Mouse (Mus musculus): ENCODE data around the gene Ptov1. TPM values are rescaled to one million over a fixed set of nuclear protein-coding genes. Genes with fewer than 3 reads are reported as not detected.

Ptov1 gene
- polyA plus RNA-seq, 1 experiment from 2014 or later: 291 TPM

GRCm38 (mm10) chr7:44866276-44867009, 3.1 kb downstream of the Ptov1 start:
- Histone ChIP-seq H3K4me1 (peaks cover 50% of the 10 kb centered on the region), H3K9me3 (no peaks in the 10 kb centered on the region), H3K4me2 (peak overlapping the region; percentile 81), H3K4me3 (replicated peaks) (peak overlapping the region; percentile 97), H3K9ac (peak overlapping the region; percentile 9), H3K27ac (peak overlapping the region; percentile 80), H3K36me3 (peaks cover 36% of the 10 kb centered on the region), H3K27me3 (replicated peaks) (no peaks in the 10 kb centered on the region)
- 33% methylated on average over 15 of the region's 15 CpGs for WGBS
- ATAC-seq (ENCODE audit: insufficient read depth, low FRiP score, low read depth): 0 out of 2 replicates have a peak, but pooled peaks have one; percentile 2

- Histone ChIP-seq H3K4me2 (0 out of 2 replicates have a peak overlapping the region, but pooled peaks have one; percentile 81), H3K27me3 (replicated peaks) (no peaks in the 10 kb centered on the region), H3K9ac (no peak overlapping the region), H3K9me3 (no peaks in the 10 kb centered on the region), H3K36me3 (peaks cover 38% of the 10 kb centered on the region), H3K27ac (0 out of 2 replicates have a peak overlapping the region, but pooled peaks have one; percentile 80), H3K4me3 (replicated peaks) (no peak overlapping the region), H3K4me1 (peaks cover 53% of the 10 kb centered on the region)
- 77% methylated on average over 24 of the region's 24 CpGs for WGBS
- ATAC-seq (ENCODE audit: insufficient read depth, low FRiP score, low read depth): no peak
Observed at GRCm38 (mm10) chr7:44864595-44865542, 4.7 kb downstream of the Ptov1 start.

- Histone ChIP-seq H3K4me3 (replicated peaks) (no peak overlapping the region), H3K4me2 (no peak overlapping the region), H3K4me1 (peaks cover 53% of the 10 kb centered on the region), H3K36me3 (peaks cover 38% of the 10 kb centered on the region), H3K9ac (no peak overlapping the region), H3K27ac (0 out of 2 replicates have a peak overlapping the region, but pooled peaks have one; percentile 13), H3K9me3 (no peaks in the 10 kb centered on the region), H3K27me3 (replicated peaks) (no peaks in the 10 kb centered on the region)
- WGBS: 79% methylated on average over 11 of the region's 11 CpGs
- ATAC-seq (ENCODE audit: insufficient read depth, low FRiP score, low read depth): no peak
Observed at GRCm38 (mm10) chr7:44863982-44864494, 5.5 kb downstream of the Ptov1 start.

- Histone ChIP-seq H3K9me3 (no peaks in the 10 kb centered on the region), H3K4me2 (no peak overlapping the region), H3K9ac (no peak overlapping the region), H3K4me1 (peaks cover 56% of the 10 kb centered on the region), H3K36me3 (peaks cover 38% of the 10 kb centered on the region), H3K27ac (no peak overlapping the region), H3K4me3 (replicated peaks) (no peak overlapping the region), H3K27me3 (replicated peaks) (no peaks in the 10 kb centered on the region)
- 84% methylated on average over 14 of the region's 14 CpGs for WGBS
- ATAC-seq (ENCODE audit: insufficient read depth, low FRiP score, low read depth): no peak
Observed at GRCm38 (mm10) chr7:44863210-44863609, 6.4 kb downstream of the Ptov1 start.

GRCm38 (mm10) chr7:44862434-44862833, 7.2 kb downstream of the Ptov1 start:
- 77% methylated on average over 8 of the region's 8 CpGs for WGBS
- H3K4me1 ChIP-seq: peaks cover 56% of the 10 kb centered on the region
- H3K4me2 ChIP-seq: no peak overlapping the region
- no peak overlapping the region for H3K4me3 ChIP-seq (replicated peaks)
- H3K27ac ChIP-seq: no peak overlapping the region
- no peaks in the 10 kb centered on the region for H3K27me3 ChIP-seq (replicated peaks)
- H3K9me3 ChIP-seq: no peaks in the 10 kb centered on the region
- no peak for ATAC-seq (ENCODE audit: insufficient read depth, low FRiP score, low read depth)
- peaks cover 38% of the 10 kb centered on the region for H3K36me3 ChIP-seq
- no peak overlapping the region for H3K9ac ChIP-seq

GRCm38 (mm10) chr7:44861429-44861816, 8.2 kb downstream of the Ptov1 start:
- H3K4me1 ChIP-seq: peaks cover 49% of the 10 kb centered on the region
- 76% methylated on average over 14 of the region's 14 CpGs for WGBS
- no peak overlapping the region for H3K4me3 ChIP-seq (replicated peaks)
- H3K9ac ChIP-seq: no peak overlapping the region
- H3K4me2 ChIP-seq: no peak overlapping the region
- ATAC-seq (ENCODE audit: insufficient read depth, low FRiP score, low read depth): no peak
- H3K27me3 ChIP-seq (replicated peaks): no peaks in the 10 kb centered on the region
- peak overlapping the region; percentile 61; the same call in 1 of the 2 replicates for H3K27ac ChIP-seq
- H3K36me3 ChIP-seq: peaks cover 38% of the 10 kb centered on the region
- no peaks in the 10 kb centered on the region for H3K9me3 ChIP-seq

GRCm38 (mm10) chr7:44860576-44861428, 8.8 kb downstream of the Ptov1 start:
- no peak overlapping the region for H3K4me2 ChIP-seq
- peak overlapping the region; percentile 61; the same call in 1 of the 2 replicates for H3K27ac ChIP-seq
- H3K27me3 ChIP-seq (replicated peaks): no peaks in the 10 kb centered on the region
- peaks cover 38% of the 10 kb centered on the region for H3K36me3 ChIP-seq
- H3K4me3 ChIP-seq (replicated peaks): no peak overlapping the region
- H3K9ac ChIP-seq: no peak overlapping the region
- H3K9me3 ChIP-seq: no peaks in the 10 kb centered on the region
- H3K4me1 ChIP-seq: peaks cover 45% of the 10 kb centered on the region
- ATAC-seq (ENCODE audit: insufficient read depth, low FRiP score, low read depth): peak; percentile 25
- WGBS: 52% methylated on average over 22 of the region's 22 CpGs

GRCm38 (mm10) chr7:44859896-44860295, 9.7 kb downstream of the Ptov1 start:
- Histone ChIP-seq H3K4me2 (no peak overlapping the region), H3K27me3 (replicated peaks) (no peaks in the 10 kb centered on the region), H3K9me3 (no peaks in the 10 kb centered on the region), H3K4me3 (replicated peaks) (no peak overlapping the region), H3K36me3 (peaks cover 36% of the 10 kb centered on the region), H3K4me1 (peaks cover 43% of the 10 kb centered on the region), H3K9ac (no peak overlapping the region), H3K27ac (no peak overlapping the region)
- 90% methylated on average over 11 of the region's 11 CpGs for WGBS
- no peak for ATAC-seq (ENCODE audit: insufficient read depth, low FRiP score, low read depth)

GRCm38 (mm10) chr7:44857905-44858304, 11.7 kb downstream of the Ptov1 start:
- Histone ChIP-seq H3K27me3 (replicated peaks) (no peaks in the 10 kb centered on the region), H3K4me1 (peaks cover 52% of the 10 kb centered on the region), H3K36me3 (peaks cover 16% of the 10 kb centered on the region), H3K4me3 (replicated peaks) (peak overlapping the region; percentile 62), H3K9me3 (no peaks in the 10 kb centered on the region), H3K9ac (no peak overlapping the region), H3K27ac (peak overlapping the region; percentile 82), H3K4me2 (peak overlapping the region; percentile 87)
- 21% methylated on average over 8 of the region's 8 CpGs for WGBS
- no peak for ATAC-seq (ENCODE audit: insufficient read depth, low FRiP score, low read depth)

- peaks cover 60% of the 10 kb centered on the region for H3K4me1 ChIP-seq
- no peaks in the 10 kb centered on the region for H3K9me3 ChIP-seq
- under 1% methylated on average over 32 of the region's 32 CpGs for WGBS
- peak within 1 kb of the TSS; percentile 62 for H3K4me3 ChIP-seq (replicated peaks)
- ATAC-seq (ENCODE audit: insufficient read depth, low FRiP score, low read depth): peak; percentile 24; the same call in 1 of the 2 replicates
- peak within 1 kb of the TSS; percentile 82 for H3K27ac ChIP-seq
- H3K9ac ChIP-seq: peak within 1 kb of the TSS; percentile 72
- no peaks in the 10 kb centered on the region for H3K27me3 ChIP-seq (replicated peaks)
- H3K36me3 ChIP-seq: 0 out of 2 replicates have a peak, but pooled peaks cover 12% of the 10 kb centered on the region
- peak within 1 kb of the TSS; percentile 87 for H3K4me2 ChIP-seq
Observed at GRCm38 (mm10) chr7:44857042-44857552, 12.5 kb downstream of the Ptov1 start, which contains the start of gene Pnkp. Gene Pnkp (plus strand): TSS chr7:44857139.

Data from stomach, embryonic 15.5 days (tissue).